Mouse (Mus musculus): Measurements from ENCODE around the gene Fopnl. TPM values are rescaled to one million over a fixed set of nuclear protein-coding genes. Genes with fewer than 3 reads are reported as not detected.

The Fopnl gene
- polyA plus RNA-seq, 1 experiment: 24.1 TPM

GRCm38 (mm10) chr16:14308245-14309073, 8.7 kb downstream of the Fopnl start:
- no peak overlapping the region for H3K4me3 ChIP-seq (ENCODE audit: low read depth, low read length)
- H3K27me3 ChIP-seq (ENCODE audit: control insufficient read depth, insufficient read depth, low read length): no peaks in the 10 kb centered on the region
- 84% methylated on average over 6 of the region's 6 CpGs for WGBS
- H3K27ac ChIP-seq (ENCODE audit: insufficient read depth, low read depth, low read length): no peak overlapping the region
- H3K4me1 ChIP-seq (ENCODE audit: control insufficient read depth, insufficient read depth, insufficient read length, low read length): peaks cover 3% of the 10 kb centered on the region; the same call in 1 of the 2 replicates
- peaks cover 38% of the 10 kb centered on the region for H3K36me3 ChIP-seq (ENCODE audit: control insufficient read depth, insufficient read depth, low read length)
- TF ChIP-seq CTCF (IDR thresholded peaks at IDR 0.05; ENCODE audit: extremely low read depth, insufficient read length, insufficient replicate concordance, low read depth, low read length) (no peak), POLR2A (IDR thresholded peaks at IDR 0.05; ENCODE audit: low read depth, low read length) (no peak)

GRCm38 (mm10) chr16:14307373-14307772, 9.8 kb downstream of the Fopnl start:
- peaks cover 36% of the 10 kb centered on the region for H3K36me3 ChIP-seq (ENCODE audit: control insufficient read depth, insufficient read depth, low read length)
- no peak overlapping the region for H3K27ac ChIP-seq (ENCODE audit: insufficient read depth, low read depth, low read length)
- 85% methylated on average over 1 of the region's 1 CpGs for WGBS
- TF ChIP-seq POLR2A (IDR thresholded peaks at IDR 0.05; ENCODE audit: low read depth, low read length) (no peak), CTCF (IDR thresholded peaks at IDR 0.05; ENCODE audit: extremely low read depth, insufficient read length, insufficient replicate concordance, low read depth, low read length) (no peak)
- H3K4me1 ChIP-seq (ENCODE audit: control insufficient read depth, insufficient read depth, insufficient read length, low read length): peaks cover 3% of the 10 kb centered on the region; the same call in 1 of the 2 replicates
- no peak overlapping the region for H3K4me3 ChIP-seq (ENCODE audit: low read depth, low read length)
- H3K27me3 ChIP-seq (ENCODE audit: control insufficient read depth, insufficient read depth, low read length): no peaks in the 10 kb centered on the region

- peaks cover 3% of the 10 kb centered on the region; the same call in 1 of the 2 replicates for H3K4me1 ChIP-seq (ENCODE audit: control insufficient read depth, insufficient read depth, insufficient read length, low read length)
- H3K27ac ChIP-seq (ENCODE audit: insufficient read depth, low read depth, low read length): no peak overlapping the region
- TF ChIP-seq CTCF (IDR thresholded peaks at IDR 0.05; ENCODE audit: extremely low read depth, insufficient read length, insufficient replicate concordance, low read depth, low read length) (no peak), POLR2A (IDR thresholded peaks at IDR 0.05; ENCODE audit: low read depth, low read length) (no peak)
- no peak overlapping the region for H3K4me3 ChIP-seq (ENCODE audit: low read depth, low read length)
- 94% methylated on average over 1 of the region's 1 CpGs for WGBS
- H3K36me3 ChIP-seq (ENCODE audit: control insufficient read depth, insufficient read depth, low read length): peaks cover 34% of the 10 kb centered on the region
- no peaks in the 10 kb centered on the region for H3K27me3 ChIP-seq (ENCODE audit: control insufficient read depth, insufficient read depth, low read length)
These were observed 10.8 kb downstream of the Fopnl start for GRCm38 (mm10) chr16:14306451-14306850.

- WGBS: 78% methylated on average over 3 of the region's 3 CpGs
- H3K27ac ChIP-seq (ENCODE audit: insufficient read depth, low read depth, low read length): no peak overlapping the region
- TF ChIP-seq CTCF (IDR thresholded peaks at IDR 0.05; ENCODE audit: extremely low read depth, insufficient read length, insufficient replicate concordance, low read depth, low read length): no peak
- no peak for TF ChIP-seq POLR2A (IDR thresholded peaks at IDR 0.05; ENCODE audit: low read depth, low read length)
- H3K4me1 ChIP-seq (ENCODE audit: control insufficient read depth, insufficient read depth, insufficient read length, low read length): peaks cover 3% of the 10 kb centered on the region; the same call in 1 of the 2 replicates
- H3K27me3 ChIP-seq (ENCODE audit: control insufficient read depth, insufficient read depth, low read length): no peaks in the 10 kb centered on the region
- H3K36me3 ChIP-seq (ENCODE audit: control insufficient read depth, insufficient read depth, low read length): peaks cover 36% of the 10 kb centered on the region
- no peak overlapping the region for H3K4me3 ChIP-seq (ENCODE audit: low read depth, low read length)
These were observed 12.4 kb downstream of the Fopnl start for GRCm38 (mm10) chr16:14304791-14305190.

GRCm38 (mm10) chr16:14303676-14304075, 13.5 kb downstream of the Fopnl start:
- Histone ChIP-seq H3K4me3 (ENCODE audit: low read depth, low read length) (no peak overlapping the region), H3K27me3 (ENCODE audit: control insufficient read depth, insufficient read depth, low read length) (no peaks in the 10 kb centered on the region), H3K36me3 (ENCODE audit: control insufficient read depth, insufficient read depth, low read length) (peaks cover 37% of the 10 kb centered on the region), H3K27ac (ENCODE audit: insufficient read depth, low read depth, low read length) (no peak overlapping the region), H3K4me1 (ENCODE audit: control insufficient read depth, insufficient read depth, insufficient read length, low read length) (peaks cover 3% of the 10 kb centered on the region; the same call in 1 of the 2 replicates)
- TF ChIP-seq POLR2A (IDR thresholded peaks at IDR 0.05; ENCODE audit: low read depth, low read length): no peak
- TF ChIP-seq CTCF (IDR thresholded peaks at IDR 0.05; ENCODE audit: extremely low read depth, insufficient read length, insufficient replicate concordance, low read depth, low read length): no peak
- WGBS: 54% methylated on average over 7 of the region's 7 CpGs

- Histone ChIP-seq H3K4me3 (ENCODE audit: low read depth, low read length) (no peak overlapping the region), H3K36me3 (ENCODE audit: control insufficient read depth, insufficient read depth, low read length) (peaks cover 39% of the 10 kb centered on the region), H3K27me3 (ENCODE audit: control insufficient read depth, insufficient read depth, low read length) (no peaks in the 10 kb centered on the region), H3K27ac (ENCODE audit: insufficient read depth, low read depth, low read length) (no peak overlapping the region), H3K4me1 (ENCODE audit: control insufficient read depth, insufficient read depth, insufficient read length, low read length) (peaks cover 3% of the 10 kb centered on the region; the same call in 1 of the 2 replicates)
- TF ChIP-seq CTCF (IDR thresholded peaks at IDR 0.05; ENCODE audit: extremely low read depth, insufficient read length, insufficient replicate concordance, low read depth, low read length) (no peak), POLR2A (IDR thresholded peaks at IDR 0.05; ENCODE audit: low read depth, low read length) (no peak)
- 79% methylated on average over 2 of the region's 2 CpGs for WGBS
These were observed 14.1 kb downstream of the Fopnl start for GRCm38 (mm10) chr16:14303148-14303547.

- Histone ChIP-seq H3K27me3 (ENCODE audit: control insufficient read depth, insufficient read depth, low read length) (no peaks in the 10 kb centered on the region), H3K27ac (ENCODE audit: insufficient read depth, low read depth, low read length) (no peak overlapping the region), H3K36me3 (ENCODE audit: control insufficient read depth, insufficient read depth, low read length) (peaks cover 32% of the 10 kb centered on the region), H3K4me1 (ENCODE audit: control insufficient read depth, insufficient read depth, insufficient read length, low read length) (no peaks in the 10 kb centered on the region), H3K4me3 (ENCODE audit: low read depth, low read length) (no peak overlapping the region)
- TF ChIP-seq CTCF (IDR thresholded peaks at IDR 0.05; ENCODE audit: extremely low read depth, insufficient read length, insufficient replicate concordance, low read depth, low read length): no peak
- TF ChIP-seq POLR2A (IDR thresholded peaks at IDR 0.05; ENCODE audit: low read depth, low read length): no peak
- WGBS: 67% methylated on average over 4 of the region's 4 CpGs
These were observed 18.7 kb downstream of the Fopnl start for GRCm38 (mm10) chr16:14298461-14298860.

All from small intestine, adult 2 months (tissue).